ENCODE assay signal across 8 mouse cellular contexts in genomic region chr1:74857677-74858076, GRCm38 (mm10). TPM values are rescaled to one million over a fixed set of nuclear protein-coding genes. Genes with fewer than 3 reads are reported as not detected.
DNase-seq lines count a peak whose midpoint lies in the region; ATAC-seq and TF ChIP-seq lines count a peak whose summit lies in the region.

No protein-coding gene starts in this region.

- no peak for ATAC-seq in lung, embryonic 16.5 days (ENCODE audit: low read depth)
- no peak for ATAC-seq in limb, embryonic 14.5 days (ENCODE audit: low FRiP score, low read depth)

- no peak overlapping the region for H3K9ac ChIP-seq in lung, embryonic 16.5 days (ENCODE audit: low read length)
- no peak overlapping the region for H3K9ac ChIP-seq in limb, embryonic 14.5 days (ENCODE audit: low read depth, low read length, severe bottlenecking)

- DNase-seq in cerebellum, adult 11-12 months = peak; percentile 47
- no peak for DNase-seq in cerebellum, postnatal 4 days (ENCODE audit: low spot score in 2 of 2)
- no peak for DNase-seq in lung, postnatal 4 days
- DNase-seq in limb, embryonic 14.5 days (ENCODE audit: low spot score) = no peak
- no peak for DNase-seq in testis, postnatal 14 days (ENCODE audit: low spot score)
- DNase-seq in lung, postnatal 14 days = no peak
- DNase-seq in testis, postnatal 10 days (ENCODE audit: low spot score) = no peak

- whole genome bisulfite sequencing in lung, embryonic 16.5 days = 11% methylated on average over 4 of the region's 4 CpGs
- WGBS in limb, embryonic 14.5 days = 9% methylated on average over 4 of the region's 4 CpGs

- no peaks in the 10 kb centered on the region for H3K9me3 ChIP-seq in lung, embryonic 16.5 days (ENCODE audit: control insufficient read depth, low read length)
- H3K9me3 ChIP-seq in limb, embryonic 14.5 days (ENCODE audit: control insufficient read depth, low read length) = no peaks in the 10 kb centered on the region

- peak overlapping the region; percentile 49; the same call in 1 of the 2 replicates for H3K4me2 ChIP-seq in lung, embryonic 16.5 days (ENCODE audit: low read depth, low read length)
- peak overlapping the region; percentile 37 for H3K4me2 ChIP-seq in limb, embryonic 14.5 days (replicated peaks; ENCODE audit: low read depth, low read length, severe bottlenecking)

- TF ChIP-seq POLR2A in limb, embryonic 14.5 days (IDR thresholded peaks at IDR 0.05; ENCODE audit: borderline replicate concordance, extremely low read depth, insufficient read depth, insufficient read length) = no peak

- H3K4me3 ChIP-seq in lung, embryonic 16.5 days (ENCODE audit: low read length) = peak overlapping the region; percentile 38; the same call in 1 of the 2 replicates
- peak overlapping the region; percentile 20; the same call in 1 of the 2 replicates for H3K4me3 ChIP-seq in limb, embryonic 14.5 days (replicated peaks; ENCODE audit: low read length)

- peaks cover 70% of the 10 kb centered on the region for H3K27me3 ChIP-seq in lung, embryonic 16.5 days (ENCODE audit: control insufficient read depth, insufficient read depth, low read depth, low read length)
- H3K27me3 ChIP-seq in limb, embryonic 14.5 days (ENCODE audit: control insufficient read depth, insufficient read depth, low read length) = peaks cover 67% of the 10 kb centered on the region

- H3K36me3 ChIP-seq in lung, embryonic 16.5 days (ENCODE audit: control insufficient read depth, insufficient read depth, low read length) = no peaks in the 10 kb centered on the region
- no peaks in the 10 kb centered on the region for H3K36me3 ChIP-seq in limb, embryonic 14.5 days (ENCODE audit: control insufficient read depth, insufficient read depth, low read length)

- H3K4me1 ChIP-seq in lung, embryonic 16.5 days (replicated peaks; ENCODE audit: control insufficient read depth, insufficient read depth, low read length) = peaks cover 6% of the 10 kb centered on the region
- H3K4me1 ChIP-seq in limb, embryonic 14.5 days (ENCODE audit: control insufficient read depth, insufficient read depth, low read length) = peaks cover 15% of the 10 kb centered on the region

- no peak overlapping the region for H3K27ac ChIP-seq in lung, embryonic 16.5 days (ENCODE audit: low read length)
- H3K27ac ChIP-seq in limb, embryonic 14.5 days (replicated peaks; ENCODE audit: low read depth, low read length) = no peak overlapping the region

RNA-seq across cellular contexts. Expression of gene Cdk5r2, which starts 2.9 kb away (rescaled TPM):
- polyA plus RNA-seq in lung, embryonic 16.5 days (2015; fragmentation: Nextera tagmentation; extraction: Ambion mirVana) = not detected in 2 replicates
- polyA plus RNA-seq in limb, embryonic 14.5 days (2012; rRNA removed) = 0.49 and 0.63 TPM in 2 replicates
- 0.07 and 0.10 TPM in 2 replicates for polyA plus RNA-seq in limb, embryonic 14.5 days (2014; fragmentation: Nextera tagmentation; extraction: Ambion mirVana)

RNA-seq across cellular contexts. Expression of gene Fev, which starts 27.5 kb away (rescaled TPM):
- not detected in 2 replicates for polyA plus RNA-seq in lung, embryonic 16.5 days (2015; fragmentation: Nextera tagmentation; extraction: Ambion mirVana)
- 0.05 TPM in 1 of 2 replicates, not detected in the other for polyA plus RNA-seq in limb, embryonic 14.5 days (2012; rRNA removed)
- polyA plus RNA-seq in limb, embryonic 14.5 days (2014; fragmentation: Nextera tagmentation; extraction: Ambion mirVana) = 0.14 TPM in 1 of 2 replicates, not detected in the other

RNA-seq across cellular contexts. Expression of gene Cryba2, which starts 35.3 kb away (rescaled TPM):
- polyA plus RNA-seq in lung, embryonic 16.5 days (2015; fragmentation: Nextera tagmentation; extraction: Ambion mirVana) = not detected in 2 replicates
- polyA plus RNA-seq in limb, embryonic 14.5 days (2012; rRNA removed) = not detected in 2 replicates
- not detected in 2 replicates for polyA plus RNA-seq in limb, embryonic 14.5 days (2014; fragmentation: Nextera tagmentation; extraction: Ambion mirVana)
